Comparison of ENCODE assay signal across 8 mouse cellular contexts in genomic region chr5:125392977-125393621, GRCm38 (mm10). TPM values are rescaled to one million over a fixed set of nuclear protein-coding genes. Genes with fewer than 3 reads are reported as not detected.
DNase-seq lines count a peak whose midpoint lies in the region; ATAC-seq and TF ChIP-seq lines count a peak whose summit lies in the region.

No protein-coding gene starts in this region.

- H3K79me3 ChIP-seq in C2C12 (ENCODE audit: low read depth): peaks cover 16% of the 10 kb centered on the region

- H3K27me3 ChIP-seq in C2C12 (ENCODE audit: control insufficient read depth, insufficient read depth, insufficient read length): no peaks in the 10 kb centered on the region
- H3K27me3 ChIP-seq in heart, embryonic 12.5 days (replicated peaks): peaks cover 5% of the 10 kb centered on the region; the same call in 1 of the 2 replicates
- H3K27me3 ChIP-seq in kidney, postnatal 0 days (ENCODE audit: insufficient read depth, low read length): no peaks in the 10 kb centered on the region
- H3K27me3 ChIP-seq in liver, embryonic 11.5 days (replicated peaks; ENCODE audit: control insufficient read depth, insufficient read depth, low read length): no peaks in the 10 kb centered on the region
- H3K27me3 ChIP-seq in stomach, embryonic 14.5 days (ENCODE audit: control insufficient read depth, insufficient read depth, low read length): no peaks in the 10 kb centered on the region

- peak; percentile 81 for ATAC-seq in erythroid progenitor cell, adult 5-6 weeks (replicated peaks; ENCODE audit: low FRiP score, poor library complexity, severe bottlenecking)
- peak; percentile 92 for ATAC-seq in heart, embryonic 12.5 days (ENCODE audit: insufficient number of reproducible peaks, low FRiP score)
- ATAC-seq in kidney, postnatal 0 days (replicated peaks; ENCODE audit: low FRiP score, low read depth): peak; percentile 95
- peak; percentile 92 for ATAC-seq in liver, embryonic 11.5 days (replicated peaks; ENCODE audit: low FRiP score)
- peak; percentile 93 for ATAC-seq in stomach, embryonic 14.5 days (ENCODE audit: insufficient number of reproducible peaks, insufficient read depth, low FRiP score, low read depth)

- peak overlapping the region; percentile 76 for H3K9ac ChIP-seq in heart, embryonic 12.5 days
- peak overlapping the region; percentile 40 for H3K9ac ChIP-seq in kidney, postnatal 0 days (ENCODE audit: low read depth, low read length)
- H3K9ac ChIP-seq in liver, embryonic 11.5 days (ENCODE audit: low read depth, low read length): peak overlapping the region; percentile 73
- H3K9ac ChIP-seq in stomach, embryonic 14.5 days (replicated peaks; ENCODE audit: low read depth, low read length): peak overlapping the region; percentile 38

- DNase-seq in brain, embryonic 18.5 days (ENCODE audit: low read depth, low spot score): peak; percentile 96
- peak; percentile 99 for DNase-seq in kidney, postnatal 0 days (ENCODE audit: low spot score)
- peak; percentile 87 for DNase-seq in liver, embryonic 11.5 days (ENCODE audit: low spot score)
- peak; percentile 95 for DNase-seq in naive thymus-derived CD4-positive, alpha-beta T cell, adult 2 months (ENCODE audit: low read depth)

- TF ChIP-seq CTCF in C2C12 (IDR thresholded peaks at IDR 0.05; ENCODE audit: control insufficient read depth, insufficient read depth, insufficient read length): no peak
- TF ChIP-seq CTCF in kidney, postnatal 0 days (IDR thresholded peaks at IDR 0.05; ENCODE audit: low read depth): no peak

- peak overlapping the region; percentile 29 for H3ac ChIP-seq in C2C12 (ENCODE audit: control insufficient read depth, insufficient read length, low read depth)

- WGBS in heart, embryonic 12.5 days: under 1% methylated on average over 20 of the region's 20 CpGs
- under 1% methylated on average over 20 of the region's 20 CpGs for WGBS in kidney, postnatal 0 days
- WGBS in liver, embryonic 11.5 days: under 1% methylated on average over 20 of the region's 20 CpGs
- under 1% methylated on average over 20 of the region's 20 CpGs for WGBS in stomach, embryonic 14.5 days

- H3K9me3 ChIP-seq in heart, embryonic 12.5 days (replicated peaks): no peaks in the 10 kb centered on the region
- H3K9me3 ChIP-seq in kidney, postnatal 0 days (replicated peaks; ENCODE audit: low read length): no peaks in the 10 kb centered on the region
- no peaks in the 10 kb centered on the region for H3K9me3 ChIP-seq in liver, embryonic 11.5 days (ENCODE audit: control insufficient read depth, low read length)
- no peaks in the 10 kb centered on the region for H3K9me3 ChIP-seq in stomach, embryonic 14.5 days (ENCODE audit: control insufficient read depth, low read depth, low read length)

- H3K36me3 ChIP-seq in C2C12 (ENCODE audit: control insufficient read depth, insufficient read depth): peaks cover 10% of the 10 kb centered on the region
- no peaks in the 10 kb centered on the region for H3K36me3 ChIP-seq in heart, embryonic 12.5 days
- no peaks in the 10 kb centered on the region for H3K36me3 ChIP-seq in kidney, postnatal 0 days (ENCODE audit: insufficient read depth, low read length)
- H3K36me3 ChIP-seq in liver, embryonic 11.5 days (ENCODE audit: control insufficient read depth, insufficient read depth, low read length): peaks cover 5% of the 10 kb centered on the region; the same call in 1 of the 2 replicates
- H3K36me3 ChIP-seq in stomach, embryonic 14.5 days (ENCODE audit: control insufficient read depth, insufficient read depth, low read length): no peaks in the 10 kb centered on the region

- H3K27ac ChIP-seq in heart, embryonic 12.5 days (ENCODE audit: poor library complexity, severe bottlenecking): peak overlapping the region; percentile 100
- H3K27ac ChIP-seq in kidney, postnatal 0 days: peak overlapping the region; percentile 98
- peak overlapping the region; percentile 99 for H3K27ac ChIP-seq in liver, embryonic 11.5 days (ENCODE audit: low read depth, low read length)
- peak overlapping the region; percentile 99 for H3K27ac ChIP-seq in stomach, embryonic 14.5 days (ENCODE audit: low read length)

- peaks cover 35% of the 10 kb centered on the region for H3K4me1 ChIP-seq in heart, embryonic 12.5 days (replicated peaks)
- peaks cover 26% of the 10 kb centered on the region for H3K4me1 ChIP-seq in kidney, postnatal 0 days (replicated peaks; ENCODE audit: insufficient read depth, low read length)
- peaks cover 31% of the 10 kb centered on the region for H3K4me1 ChIP-seq in liver, embryonic 11.5 days (replicated peaks; ENCODE audit: control insufficient read depth, insufficient read depth, low read length)
- peaks cover 15% of the 10 kb centered on the region for H3K4me1 ChIP-seq in stomach, embryonic 14.5 days (ENCODE audit: control insufficient read depth, insufficient read depth, low read length)

- no peak overlapping the region for H3K4me3 ChIP-seq in C2C12 (ENCODE audit: insufficient read depth, poor library complexity, severe bottlenecking)
- peak overlapping the region; percentile 34 for H3K4me3 ChIP-seq in heart, embryonic 12.5 days
- 0 out of 2 replicates have a peak overlapping the region, but pooled peaks have one; percentile 2 for H3K4me3 ChIP-seq in kidney, postnatal 0 days (replicated peaks; ENCODE audit: low read depth, low read length)
- H3K4me3 ChIP-seq in liver, embryonic 11.5 days (ENCODE audit: low read depth, low read length): peak overlapping the region; percentile 44
- H3K4me3 ChIP-seq in stomach, embryonic 14.5 days (ENCODE audit: low read depth, low read length): peak overlapping the region; percentile 27

- peak overlapping the region; percentile 65 for H3K4me2 ChIP-seq in heart, embryonic 12.5 days
- H3K4me2 ChIP-seq in kidney, postnatal 0 days (ENCODE audit: low read length): peak overlapping the region; percentile 48
- H3K4me2 ChIP-seq in liver, embryonic 11.5 days: peak overlapping the region; percentile 68
- peak overlapping the region; percentile 63 for H3K4me2 ChIP-seq in stomach, embryonic 14.5 days (replicated peaks; ENCODE audit: low read depth, low read length)

- peaks cover 27% of the 10 kb centered on the region for H3K79me2 ChIP-seq in C2C12 (ENCODE audit: control insufficient read depth, insufficient read depth)

TF ChIP-seq in C2C12, 6 proteins besides CTCF, POLR2A, EP300 and RAD21 (continues in another document):
- TF ChIP-seq MYOG (IDR thresholded peaks at IDR 0.05; ENCODE audit: control insufficient read depth, extremely low read depth, insufficient read length) (no peak), MYOD1 (IDR thresholded peaks at IDR 0.05; ENCODE audit: control insufficient read depth, insufficient read length, low read depth) (peak; percentile 73), MAX (IDR thresholded peaks at IDR 0.05) (peak; percentile 18)

RNA-seq across cellular contexts. Expression of gene Ubc, which starts 3.1 kb away (rescaled TPM):
- 918 TPM for polyA plus RNA-seq in C2C12 (2012; fragmentation: generic; extraction: Trizol)
- 158 and 186 TPM in 2 replicates for total RNA-seq in erythroid progenitor cell, adult 5-6 weeks (2015; ENCODE audit: low replicate concordance)
- total RNA-seq in erythroid progenitor cell, adult 5-6 weeks (2017; ENCODE audit: low replicate concordance): 215 and 222 TPM in 2 replicates
- 840 and 852 TPM in 2 replicates for polyA plus RNA-seq in heart, embryonic 12.5 days (2016; fragmentation: Nextera tagmentation; extraction: Ambion mirVana)
- 702 and 872 TPM in 2 replicates for polyA plus RNA-seq in kidney, postnatal 0 days (2015; fragmentation: Nextera tagmentation; extraction: Ambion mirVana)
- 772 and 827 TPM in 2 replicates for polyA plus RNA-seq in liver, embryonic 11.5 days (2014; fragmentation: Nextera tagmentation; extraction: Ambion mirVana)
- 1,055 and 1,113 TPM in 2 replicates for polyA plus RNA-seq in stomach, embryonic 14.5 days (2014; fragmentation: Nextera tagmentation; extraction: Ambion mirVana)

RNA-seq across cellular contexts. Expression of gene Gm10382, which starts 4.0 kb away (rescaled TPM):
- polyA plus RNA-seq in C2C12 (2012; fragmentation: generic; extraction: Trizol): 2.2 TPM
- not detected in 2 replicates for total RNA-seq in erythroid progenitor cell, adult 5-6 weeks (2015; ENCODE audit: low replicate concordance)
- total RNA-seq in erythroid progenitor cell, adult 5-6 weeks (2017; ENCODE audit: low replicate concordance): not detected in 2 replicates
- 0.28 and 0.67 TPM in 2 replicates for polyA plus RNA-seq in heart, embryonic 12.5 days (2016; fragmentation: Nextera tagmentation; extraction: Ambion mirVana)
- polyA plus RNA-seq in kidney, postnatal 0 days (2015; fragmentation: Nextera tagmentation; extraction: Ambion mirVana): 0.40 and 0.74 TPM in 2 replicates
- polyA plus RNA-seq in liver, embryonic 11.5 days (2014; fragmentation: Nextera tagmentation; extraction: Ambion mirVana): 0.18 and 0.34 TPM in 2 replicates
- 0.20 and 0.35 TPM in 2 replicates for polyA plus RNA-seq in stomach, embryonic 14.5 days (2014; fragmentation: Nextera tagmentation; extraction: Ambion mirVana)

RNA-seq across cellular contexts. Expression of gene Dhx37, which starts 40.8 kb away (rescaled TPM):
- polyA plus RNA-seq in C2C12 (2012; fragmentation: generic; extraction: Trizol): 25.2 TPM
- 3.2 and 5.0 TPM in 2 replicates for total RNA-seq in erythroid progenitor cell, adult 5-6 weeks (2015; ENCODE audit: low replicate concordance)
- total RNA-seq in erythroid progenitor cell, adult 5-6 weeks (2017; ENCODE audit: low replicate concordance): 3.6 and 15.9 TPM in 2 replicates
- 11.0 and 11.4 TPM in 2 replicates for polyA plus RNA-seq in heart, embryonic 12.5 days (2016; fragmentation: Nextera tagmentation; extraction: Ambion mirVana)
- polyA plus RNA-seq in kidney, postnatal 0 days (2015; fragmentation: Nextera tagmentation; extraction: Ambion mirVana): 7.2 and 8.1 TPM in 2 replicates
- 18.5 and 19.4 TPM in 2 replicates for polyA plus RNA-seq in liver, embryonic 11.5 days (2014; fragmentation: Nextera tagmentation; extraction: Ambion mirVana)
- polyA plus RNA-seq in stomach, embryonic 14.5 days (2014; fragmentation: Nextera tagmentation; extraction: Ambion mirVana): 7.5 and 9.2 TPM in 2 replicates

RNA-seq across cellular contexts. Expression of gene Bri3bp, which starts 48.3 kb away (rescaled TPM):
- polyA plus RNA-seq in C2C12 (2012; fragmentation: generic; extraction: Trizol): 29.4 TPM
- 5.4 and 10.5 TPM in 2 replicates for total RNA-seq in erythroid progenitor cell, adult 5-6 weeks (2015; ENCODE audit: low replicate concordance)
- 2.0 and 2.4 TPM in 2 replicates for total RNA-seq in erythroid progenitor cell, adult 5-6 weeks (2017; ENCODE audit: low replicate concordance)
- polyA plus RNA-seq in heart, embryonic 12.5 days (2016; fragmentation: Nextera tagmentation; extraction: Ambion mirVana): 41.8 and 49.3 TPM in 2 replicates
- polyA plus RNA-seq in kidney, postnatal 0 days (2015; fragmentation: Nextera tagmentation; extraction: Ambion mirVana): 46.7 and 47.2 TPM in 2 replicates
- polyA plus RNA-seq in liver, embryonic 11.5 days (2014; fragmentation: Nextera tagmentation; extraction: Ambion mirVana): 63.6 and 67.9 TPM in 2 replicates
- 28.3 and 34.1 TPM in 2 replicates for polyA plus RNA-seq in stomach, embryonic 14.5 days (2014; fragmentation: Nextera tagmentation; extraction: Ambion mirVana)

RNA-seq across cellular contexts. Expression of gene Scarb1, which starts 52.2 kb away (rescaled TPM):
- 31.4 TPM for polyA plus RNA-seq in C2C12 (2012; fragmentation: generic; extraction: Trizol)
- total RNA-seq in erythroid progenitor cell, adult 5-6 weeks (2015; ENCODE audit: low replicate concordance): 33.9 and 39.0 TPM in 2 replicates
- total RNA-seq in erythroid progenitor cell, adult 5-6 weeks (2017; ENCODE audit: low replicate concordance): 35.3 and 44.2 TPM in 2 replicates
- polyA plus RNA-seq in heart, embryonic 12.5 days (2016; fragmentation: Nextera tagmentation; extraction: Ambion mirVana): 74.3 and 75.2 TPM in 2 replicates
- 49.0 and 51.3 TPM in 2 replicates for polyA plus RNA-seq in kidney, postnatal 0 days (2015; fragmentation: Nextera tagmentation; extraction: Ambion mirVana)
- 104 and 108 TPM in 2 replicates for polyA plus RNA-seq in liver, embryonic 11.5 days (2014; fragmentation: Nextera tagmentation; extraction: Ambion mirVana)
- polyA plus RNA-seq in stomach, embryonic 14.5 days (2014; fragmentation: Nextera tagmentation; extraction: Ambion mirVana): 45.0 and 47.1 TPM in 2 replicates
